Mouse (Mus musculus) G1E (cell line): ENCODE measurements at regions not wholly inside any gene's neighbourhood (a gene's known extent, or its start where the extent isn't known, plus 50 kb on each side); places are given as distances from the start of the nearest gene placed in this dataset.

ENCODE experiments used
- CTCF ChIP-seq: IDR thresholded peaks from 2 replicates; pipeline ENCODE4 v1.5.1; 2012; ENCODE audit warnings: low read depth, low read length, inconsistent platforms, mixed read lengths
- GATA1 ChIP-seq: IDR thresholded peaks from 2 replicates; pipeline ENCODE4 v1.6.1; 2012; ENCODE audit warnings: borderline replicate concordance, low read length, inconsistent platforms, mixed read lengths

DNA sequence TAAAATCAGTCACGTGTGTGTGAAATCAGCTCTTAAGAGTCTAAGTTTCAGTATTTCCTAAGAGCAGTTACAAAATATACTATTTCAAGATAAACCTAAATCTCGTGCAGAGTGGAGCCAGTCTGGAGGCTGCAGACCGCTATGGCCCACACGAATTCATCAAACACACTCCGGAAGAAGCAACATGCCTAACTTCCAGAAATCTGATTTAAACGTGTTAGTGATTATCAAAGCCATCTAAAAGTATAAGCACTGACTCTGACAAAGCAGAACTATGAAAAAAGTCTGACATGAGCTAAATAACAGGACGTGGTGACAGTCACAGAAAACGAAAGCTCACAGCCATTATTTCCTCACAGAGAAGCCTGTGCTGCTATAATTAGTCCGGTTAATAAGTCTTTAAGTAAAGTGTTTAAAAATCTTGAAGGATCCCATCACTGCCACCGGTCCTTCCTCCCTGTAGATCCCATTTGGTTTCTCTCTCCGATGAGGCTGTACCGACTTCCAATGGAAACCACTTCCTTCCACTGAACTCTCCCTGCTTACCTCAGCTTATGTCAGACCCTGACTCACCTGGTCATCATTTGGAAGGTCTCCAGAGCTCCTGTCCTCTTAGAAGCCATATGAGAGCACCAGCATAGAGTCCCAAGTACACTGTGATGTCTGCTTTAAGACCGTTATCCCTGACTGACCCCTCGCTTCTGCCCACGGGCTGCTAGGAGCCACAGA is 189.0 kb upstream of the Mkln1 start:
- no peak for TF ChIP-seq CTCF
- no peak for TF ChIP-seq GATA1
